Mouse (Mus musculus) liver, postnatal 0 days (tissue): ENCODE measurements around the gene Nav2.

Experiments used
- CTCF ChIP-seq: sonication (generic); IDR thresholded peaks from 2 replicates; pipeline ENCODE4 v1.5.1; 2016; ENCODE audit warnings: antibody characterized with exemption, low read depth
- EP300 ChIP-seq: IDR thresholded peaks from 2 replicates; pipeline ENCODE4 v1.6.1; 2016; ENCODE audit warnings: antibody characterized with exemption, low read depth, mild to moderate bottlenecking

DNA sequence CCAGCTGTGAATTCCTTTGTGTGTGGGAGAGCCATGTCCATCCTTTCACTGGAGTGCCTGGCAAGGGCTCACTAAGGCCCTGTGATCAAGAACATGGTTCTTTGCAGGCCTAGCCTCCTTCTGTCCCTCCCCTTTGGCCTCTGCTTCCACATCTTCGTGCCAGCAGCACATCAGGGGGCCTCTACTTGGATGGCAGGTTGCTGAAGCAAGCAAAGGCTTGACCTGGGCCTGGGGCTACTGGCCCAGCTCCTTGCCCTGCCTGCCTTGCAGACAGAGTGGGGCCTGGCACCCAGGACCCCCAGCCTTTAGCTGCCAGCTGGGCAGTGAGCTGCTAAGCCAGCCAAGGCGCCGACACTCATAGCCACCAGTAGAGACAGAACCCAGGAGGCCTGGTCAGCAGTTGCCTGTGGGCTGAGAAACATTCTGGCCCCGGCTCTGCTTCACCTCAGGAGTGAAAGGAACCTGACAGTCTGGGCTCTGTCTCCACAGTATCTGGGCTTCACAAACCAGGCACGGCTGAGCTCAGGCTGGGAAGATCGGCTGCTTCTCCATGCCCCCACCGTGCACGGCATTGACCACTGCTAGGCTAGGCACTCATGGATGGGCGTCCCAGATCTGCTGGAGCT lies 267.4 kb downstream of the Nav2 start:
- no peak for TF ChIP-seq CTCF
- no peak for TF ChIP-seq EP300
